Mouse (Mus musculus) right cerebral cortex, postnatal 10 days (tissue): ENCODE data around the gene Traf3.

Experiments
- DNase-seq, 2 experiments: peaks; one replicate each; pipeline ENCODE4 v3.0.0; 2021; ENCODE audit warnings: low spot score in 2 of 2

The Traf3 gene

GRCm38 (mm10) chr12:111309256-111309655 lies 143.1 kb downstream of the Traf3 start:
- DNase-seq = no peak

DNA sequence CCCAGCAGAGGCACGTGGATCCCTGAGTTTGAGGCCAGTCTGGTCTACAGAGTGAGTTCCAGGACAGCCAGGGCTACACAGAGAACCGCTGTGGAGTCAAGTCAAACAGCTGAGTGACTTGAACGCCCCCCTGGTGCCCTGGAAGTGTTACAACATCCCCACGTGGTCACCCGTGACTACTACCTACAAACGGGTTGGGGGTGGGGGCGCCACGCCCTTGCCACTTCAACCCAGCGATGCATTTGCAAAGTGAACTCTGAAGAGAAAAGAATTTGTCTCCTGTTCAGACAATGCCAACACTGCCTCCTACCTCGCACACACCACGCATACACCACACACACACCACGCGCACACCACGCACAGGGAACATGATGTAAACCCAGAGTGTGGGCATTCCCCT lies 143.8 kb downstream of the Traf3 start:
- DNase-seq = no peak

- DNase-seq = no peak
These were observed 145.6 kb downstream of the Traf3 start for GRCm38 (mm10) chr12:111311775-111312174.

- DNase-seq = no peak
These were observed 148.1 kb downstream of the Traf3 start for GRCm38 (mm10) chr12:111314273-111314672.
